Mouse (Mus musculus): ENCODE measurements around the gene Slc9a2. TPM values are rescaled to one million over a fixed set of nuclear protein-coding genes. Genes with fewer than 3 reads are reported as not detected.
"Not testable (repeated sequence)": the region's sequence is repeated elsewhere in the genome, so short reads cannot be mapped to it uniquely, and the experiment has no call there.

The Slc9a2 gene
- polyA plus RNA-seq, 1 experiment from 2014 or later, result 3.0 TPM

GRCm38 (mm10) chr1:40657978-40658496 is 22.3 kb upstream of the Slc9a2 start:
- Histone ChIP-seq H3K9ac (ENCODE audit: low read depth, low read length) (no peak overlapping the region), H3K27ac (ENCODE audit: low read depth, low read length) (no peak overlapping the region), H3K4me2 (replicated peaks; ENCODE audit: low read depth) (no peak overlapping the region), H3K27me3 (replicated peaks; ENCODE audit: control insufficient read depth, insufficient read depth, low read length) (no peaks in the 10 kb centered on the region), H3K36me3 (ENCODE audit: control insufficient read depth, insufficient read depth) (no peaks in the 10 kb centered on the region), H3K9me3 (ENCODE audit: control insufficient read depth) (no peaks in the 10 kb centered on the region), H3K4me3 (ENCODE audit: low read depth, low read length) (no peak overlapping the region), H3K4me1 (replicated peaks; ENCODE audit: control insufficient read depth, insufficient read depth, low read length) (no peaks in the 10 kb centered on the region)
- peak; percentile 62 for ATAC-seq
- TF ChIP-seq CTCF (IDR thresholded peaks at IDR 0.05; ENCODE audit: low read depth), result peak; percentile 89
- 39% methylated on average over 8 of the region's 8 CpGs for WGBS

- 0 out of 2 replicates have a peak, but pooled peaks have one; percentile 45 for ATAC-seq
- TF ChIP-seq CTCF (IDR thresholded peaks at IDR 0.05; ENCODE audit: low read depth), result no peak
- no peak overlapping the region for H3K9ac ChIP-seq (ENCODE audit: low read depth, low read length)
- no peaks in the 10 kb centered on the region for H3K4me1 ChIP-seq (replicated peaks; ENCODE audit: control insufficient read depth, insufficient read depth, low read length)
- H3K36me3 ChIP-seq (ENCODE audit: control insufficient read depth, insufficient read depth), result no peaks in the 10 kb centered on the region
- no peaks in the 10 kb centered on the region for H3K27me3 ChIP-seq (replicated peaks; ENCODE audit: control insufficient read depth, insufficient read depth, low read length)
- 18% methylated on average over 12 of the region's 12 CpGs for WGBS
- H3K9me3 ChIP-seq (ENCODE audit: control insufficient read depth), result no peaks in the 10 kb centered on the region
- H3K4me3 ChIP-seq (ENCODE audit: low read depth, low read length), result no peak overlapping the region
- H3K27ac ChIP-seq (ENCODE audit: low read depth, low read length), result no peak overlapping the region
- H3K4me2 ChIP-seq (replicated peaks; ENCODE audit: low read depth), result peak overlapping the region; percentile 4; the same call in 1 of the 2 replicates
Measured at GRCm38 (mm10) chr1:40659017-40659416, 21.4 kb upstream of the Slc9a2 start.

DNA sequence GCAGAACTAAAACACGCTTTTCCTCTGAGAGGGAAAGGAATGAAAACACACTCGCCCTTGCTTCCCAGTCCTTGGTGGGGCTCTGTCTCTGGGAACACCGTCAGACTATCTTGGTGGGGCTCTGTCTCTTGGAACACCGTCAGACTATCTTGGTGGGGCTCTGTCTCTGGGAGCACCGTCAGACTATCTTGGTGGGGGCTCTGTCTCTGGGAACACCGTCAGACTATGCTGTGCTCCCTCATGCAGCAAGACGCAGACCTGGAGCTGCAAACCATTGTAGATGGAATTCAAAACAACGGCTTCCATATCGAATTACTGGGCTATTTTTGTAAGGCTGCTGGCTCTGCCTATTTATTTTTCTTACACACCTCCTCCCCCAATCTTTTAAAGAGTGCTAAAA is 20.9 kb upstream of the Slc9a2 start:
- 44% methylated on average over 9 of the region's 9 CpGs for WGBS
- no peak for TF ChIP-seq CTCF (IDR thresholded peaks at IDR 0.05; ENCODE audit: low read depth)
- Histone ChIP-seq H3K4me1 (replicated peaks; ENCODE audit: control insufficient read depth, insufficient read depth, low read length) (no peaks in the 10 kb centered on the region), H3K27ac (ENCODE audit: low read depth, low read length) (no peak overlapping the region), H3K9me3 (ENCODE audit: control insufficient read depth) (no peaks in the 10 kb centered on the region), H3K4me2 (replicated peaks; ENCODE audit: low read depth) (no peak overlapping the region; the same call in 1 of the 2 replicates), H3K36me3 (ENCODE audit: control insufficient read depth, insufficient read depth) (no peaks in the 10 kb centered on the region), H3K27me3 (replicated peaks; ENCODE audit: control insufficient read depth, insufficient read depth, low read length) (no peaks in the 10 kb centered on the region), H3K4me3 (ENCODE audit: low read depth, low read length) (no peak overlapping the region), H3K9ac (ENCODE audit: low read depth, low read length) (no peak overlapping the region)
- no peak for ATAC-seq

DNA sequence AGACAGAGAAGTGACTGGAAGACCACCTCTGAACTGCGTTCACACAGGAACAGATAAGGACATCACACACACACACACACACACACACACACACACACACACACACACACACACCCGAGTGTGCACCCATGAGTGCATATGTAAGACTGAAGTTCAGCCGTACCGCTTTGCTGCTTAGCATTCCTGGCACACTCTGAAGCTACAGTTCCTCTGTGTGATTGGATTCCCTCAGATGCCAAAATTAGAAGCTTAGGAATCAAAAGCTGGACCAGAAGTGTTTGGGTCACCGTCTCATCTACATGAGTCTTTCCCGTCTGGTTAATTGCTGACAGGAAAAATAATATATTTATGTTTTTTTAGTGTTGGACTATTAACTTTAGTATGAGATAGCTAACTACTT is 19.5 kb upstream of the Slc9a2 start:
- Histone ChIP-seq H3K4me1 (replicated peaks; ENCODE audit: control insufficient read depth, insufficient read depth, low read length) (no peaks in the 10 kb centered on the region), H3K36me3 (ENCODE audit: control insufficient read depth, insufficient read depth) (no peaks in the 10 kb centered on the region), H3K27me3 (replicated peaks; ENCODE audit: control insufficient read depth, insufficient read depth, low read length) (no peaks in the 10 kb centered on the region), H3K9me3 (ENCODE audit: control insufficient read depth) (no peaks in the 10 kb centered on the region), H3K9ac (ENCODE audit: low read depth, low read length) (no peak overlapping the region), H3K4me3 (ENCODE audit: low read depth, low read length) (no peak overlapping the region), H3K27ac (ENCODE audit: low read depth, low read length) (no peak overlapping the region), H3K4me2 (replicated peaks; ENCODE audit: low read depth) (no peak overlapping the region)
- TF ChIP-seq CTCF (IDR thresholded peaks at IDR 0.05; ENCODE audit: low read depth), result no peak
- ATAC-seq, result no peak
- WGBS, result 87% methylated on average over 6 of the region's 6 CpGs

GRCm38 (mm10) chr1:40665401-40666370 is 14.7 kb upstream of the Slc9a2 start:
- Histone ChIP-seq H3K27me3 (replicated peaks; ENCODE audit: control insufficient read depth, insufficient read depth, low read length) (no peaks in the 10 kb centered on the region), H3K9ac (ENCODE audit: low read depth, low read length) (no peak overlapping the region), H3K4me3 (ENCODE audit: low read depth, low read length) (no peak overlapping the region), H3K9me3 (ENCODE audit: control insufficient read depth) (no peaks in the 10 kb centered on the region), H3K4me1 (replicated peaks; ENCODE audit: control insufficient read depth, insufficient read depth, low read length) (no peaks in the 10 kb centered on the region), H3K27ac (ENCODE audit: low read depth, low read length) (no peak overlapping the region), H3K36me3 (ENCODE audit: control insufficient read depth, insufficient read depth) (no peaks in the 10 kb centered on the region), H3K4me2 (replicated peaks; ENCODE audit: low read depth) (no peak overlapping the region)
- TF ChIP-seq CTCF (IDR thresholded peaks at IDR 0.05; ENCODE audit: low read depth), result no peak
- ATAC-seq, result no peak
- WGBS, result 37% methylated on average over 12 of the region's 12 CpGs

DNA sequence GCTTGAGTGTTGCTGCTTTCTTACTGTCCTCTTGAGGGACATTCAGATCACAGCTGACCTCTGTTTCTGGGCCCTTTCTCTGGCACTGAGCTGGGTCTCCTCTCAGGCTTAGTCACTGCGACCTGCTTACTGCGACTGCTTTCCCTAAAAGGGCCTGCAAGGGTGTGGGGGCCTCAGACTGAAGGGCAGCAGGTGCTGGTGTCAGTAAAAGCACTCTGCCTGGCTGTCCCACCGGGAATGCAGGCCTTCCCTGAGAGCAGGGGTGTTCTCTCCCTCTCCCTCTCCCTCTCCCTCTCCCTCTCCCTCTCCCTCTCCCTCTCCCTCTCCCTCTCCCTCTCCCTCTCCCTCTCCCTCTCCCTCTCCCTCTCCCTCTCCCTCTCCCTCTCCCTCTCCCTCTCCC is 12.9 kb upstream of the Slc9a2 start:
- not testable (repeated sequence) for H3K4me3 ChIP-seq (ENCODE audit: low read depth, low read length); H3K36me3 ChIP-seq (ENCODE audit: control insufficient read depth, insufficient read depth); H3K27ac ChIP-seq (ENCODE audit: low read depth, low read length); H3K4me1 ChIP-seq (replicated peaks; ENCODE audit: control insufficient read depth, insufficient read depth, low read length); H3K9me3 ChIP-seq (ENCODE audit: control insufficient read depth); H3K4me2 ChIP-seq (replicated peaks; ENCODE audit: low read depth); ATAC-seq; H3K27me3 ChIP-seq (replicated peaks; ENCODE audit: control insufficient read depth, insufficient read depth, low read length); H3K9ac ChIP-seq (ENCODE audit: low read depth, low read length)
- 24% methylated on average over 3 of the region's 3 CpGs for WGBS

Measured in intestine, postnatal 0 days (tissue).